Mouse (Mus musculus): ENCODE results near the gene Ddi2. TPM values are rescaled to one million over a fixed set of nuclear protein-coding genes. Genes with fewer than 3 reads are reported as not detected.

The Ddi2 gene
- polyA plus RNA-seq, 1 experiment from 2014 or later, result 16.0 TPM

Other genes with a start within 250 kb of the Ddi2 start
- 19.2 and 19.7 TPM in 2 replicates for gene Spen, start 184.8 kb downstream of the Ddi2 start, polyA plus RNA-seq (2015; fragmentation: Nextera tagmentation; extraction: Ambion mirVana)
- 41.0 and 43.3 TPM in 2 replicates for gene Fblim1, start 117.3 kb downstream of the Ddi2 start, polyA plus RNA-seq (2015; fragmentation: Nextera tagmentation; extraction: Ambion mirVana)
- 0.25 and 0.43 TPM in 2 replicates for gene Tmem82, start 104.8 kb downstream of the Ddi2 start, polyA plus RNA-seq (2015; fragmentation: Nextera tagmentation; extraction: Ambion mirVana)
- 0.26 TPM in 1 of 2 replicates, not detected in the other for gene Slc25a34, start 99.6 kb downstream of the Ddi2 start, polyA plus RNA-seq (2015; fragmentation: Nextera tagmentation; extraction: Ambion mirVana)
- gene Plekhm2, start 58.5 kb downstream of the Ddi2 start, polyA plus RNA-seq (2015; fragmentation: Nextera tagmentation; extraction: Ambion mirVana), result 6.9 and 8.2 TPM in 2 replicates
- gene Rsc1a1, start 37.8 kb downstream of the Ddi2 start, polyA plus RNA-seq (2015; fragmentation: Nextera tagmentation; extraction: Ambion mirVana), result 0.44 and 2.8 TPM in 2 replicates
- not detected in 2 replicates for gene Agmat, start 23.3 kb upstream of the Ddi2 start, polyA plus RNA-seq (2015; fragmentation: Nextera tagmentation; extraction: Ambion mirVana)
- 6.5 and 6.6 TPM in 2 replicates for gene Dnajc16, start 67.5 kb upstream of the Ddi2 start, polyA plus RNA-seq (2015; fragmentation: Nextera tagmentation; extraction: Ambion mirVana)
- 20.2 and 21.6 TPM in 2 replicates for gene Casp9, start 70.2 kb upstream of the Ddi2 start, polyA plus RNA-seq (2015; fragmentation: Nextera tagmentation; extraction: Ambion mirVana)
- gene Cela2a, start 102.7 kb upstream of the Ddi2 start, polyA plus RNA-seq (2015; fragmentation: Nextera tagmentation; extraction: Ambion mirVana), result not detected in 2 replicates
- not detected in 2 replicates for gene Ctrc, start 122.9 kb upstream of the Ddi2 start, polyA plus RNA-seq (2015; fragmentation: Nextera tagmentation; extraction: Ambion mirVana)
- gene Efhd2, start 151.5 kb upstream of the Ddi2 start, polyA plus RNA-seq (2015; fragmentation: Nextera tagmentation; extraction: Ambion mirVana), result 68.1 and 68.6 TPM in 2 replicates